9 mouse cellular contexts compared by ENCODE assay signal in genomic region chr5:72646996-72647395, GRCm38 (mm10). TPM values are rescaled to one million over a fixed set of nuclear protein-coding genes. Genes with fewer than 3 reads are reported as not detected.
DNase-seq lines count a peak whose midpoint lies in the region; ATAC-seq and TF ChIP-seq lines count a peak whose summit lies in the region.
"Had no signal": no experiment of that assay in that cellular context is flagged by ENCODE, and none has a peak within 500 bp of the region (broad histone marks: within the 10 kb centered on the region; RNA-seq: fewer than 3 reads in every experiment).

No protein-coding gene starts in this region.

- TF ChIP-seq EP300 in heart, adult 2 months (IDR thresholded peaks at IDR 0.05; ENCODE audit: insufficient read depth, low read depth, low read length) = no peak
- no peak for TF ChIP-seq EP300 in ES-Bruce4 (IDR thresholded peaks at IDR 0.05; ENCODE audit: insufficient read depth, low read depth, low read length)

- intact Hi-C loops in heart, adult 2 months (cut with DNase I) = no loop called here

- no peaks in the 10 kb centered on the region for H3K79me2 ChIP-seq in heart, adult 2 months (replicated peaks; ENCODE audit: control insufficient read depth, insufficient read depth, low read length)
- no peaks in the 10 kb centered on the region for H3K79me2 ChIP-seq in macrophage (ENCODE audit: inconsistent target)

- ATAC-seq in heart, embryonic 13.5 days (ENCODE audit: extremely low read depth, insufficient number of reproducible peaks, low FRiP score, low TSS enrichment) = no peak

- no peak for DNase-seq in heart, adult 2 months
- no peak for DNase-seq in hindbrain, embryonic 10.5 days (ENCODE audit: low spot score)
- no peak for DNase-seq in T-cell, adult 2 months (ENCODE audit: low spot score)
- DNase-seq in layer of hippocampus, postnatal 36 days = no peak
- DNase-seq in cerebellum, postnatal 14 days = no peak

- peaks cover 46% of the 10 kb centered on the region for H3K27me3 ChIP-seq in heart, embryonic 13.5 days (replicated peaks)
- H3K27me3 ChIP-seq in heart, adult 2 months (ENCODE audit: control insufficient read depth, insufficient read depth, low read length) = 0 out of 2 replicates have a peak, but pooled peaks cover 2% of the 10 kb centered on the region
- no peaks in the 10 kb centered on the region for H3K27me3 ChIP-seq in ES-Bruce4 (ENCODE audit: control insufficient read depth, insufficient read depth, low read length, poor library complexity, severe bottlenecking)
- peaks cover 67% of the 10 kb centered on the region for H3K27me3 ChIP-seq in hindbrain, embryonic 10.5 days (ENCODE audit: insufficient read depth, poor library complexity, severe bottlenecking)

- TF ChIP-seq POLR2A in heart, adult 2 months (IDR thresholded peaks at IDR 0.05; ENCODE audit: insufficient read depth, low read depth, low read length) = no peak
- no peak for TF ChIP-seq POLR2A in ES-Bruce4 (IDR thresholded peaks at IDR 0.05; ENCODE audit: insufficient read depth, low read length)

- peak overlapping the region; percentile 48; the same call in 1 of the 2 replicates for H3K9ac ChIP-seq in heart, embryonic 13.5 days
- no peak overlapping the region for H3K9ac ChIP-seq in heart, adult 2 months (ENCODE audit: low read depth, low read length)
- no peak overlapping the region for H3K9ac ChIP-seq in ES-Bruce4 (ENCODE audit: low read depth, poor library complexity, severe bottlenecking)

- whole genome bisulfite sequencing in heart, embryonic 13.5 days = 30% methylated on average over 10 of the region's 10 CpGs
- WGBS in heart, adult 2 months = 32% methylated on average over 10 of the region's 10 CpGs
- 33% methylated on average over 10 of the region's 10 CpGs for WGBS in hindbrain, embryonic 10.5 days
- WGBS in macrophage (ENCODE audit: missing documents) = 31% methylated on average over 10 of the region's 10 CpGs

- TF ChIP-seq CTCF in heart, adult 2 months (IDR thresholded peaks at IDR 0.05) = no peak
- no peak for TF ChIP-seq CTCF in ES-Bruce4 (IDR thresholded peaks at IDR 0.05; ENCODE audit: low read depth, low read length)

- peak overlapping the region; percentile 94 for H3K4me2 ChIP-seq in heart, embryonic 13.5 days

- H3K4me3 ChIP-seq in heart, embryonic 13.5 days = peak overlapping the region; percentile 63
- no peak overlapping the region for H3K4me3 ChIP-seq in heart, adult 2 months
- H3K4me3 ChIP-seq in ES-Bruce4 (ENCODE audit: low read depth, low read length) = peak overlapping the region; percentile 72
- peak overlapping the region; percentile 64 for H3K4me3 ChIP-seq in hindbrain, embryonic 10.5 days
- H3K4me3 ChIP-seq in macrophage (ENCODE audit: inconsistent target) = peak overlapping the region; percentile 22

- H3K36me3 ChIP-seq in heart, embryonic 13.5 days = no peaks in the 10 kb centered on the region
- no peaks in the 10 kb centered on the region for H3K36me3 ChIP-seq in heart, adult 2 months (ENCODE audit: control insufficient read depth, insufficient read depth, low read length)
- H3K36me3 ChIP-seq in ES-Bruce4 (ENCODE audit: control insufficient read depth, insufficient read depth, low read length, poor library complexity, severe bottlenecking) = no peaks in the 10 kb centered on the region
- H3K36me3 ChIP-seq in hindbrain, embryonic 10.5 days = no peaks in the 10 kb centered on the region
- no peaks in the 10 kb centered on the region for H3K36me3 ChIP-seq in macrophage (ENCODE audit: inconsistent target)

- no peak overlapping the region for H3K27ac ChIP-seq in heart, embryonic 13.5 days (replicated peaks)
- no peak overlapping the region for H3K27ac ChIP-seq in heart, adult 2 months
- H3K27ac ChIP-seq in ES-Bruce4 (ENCODE audit: insufficient read depth, low read length) (no peak overlapping the region), macrophage (no peak overlapping the region)
- no peak overlapping the region for H3K27ac ChIP-seq in hindbrain, embryonic 10.5 days

- peaks cover 12% of the 10 kb centered on the region for H3K4me1 ChIP-seq in heart, embryonic 13.5 days
- H3K4me1 ChIP-seq in heart, adult 2 months (ENCODE audit: control insufficient read depth, insufficient read depth, low read length) = no peaks in the 10 kb centered on the region
- H3K4me1 ChIP-seq in ES-Bruce4 (ENCODE audit: control insufficient read depth, insufficient read depth, low read length) = no peaks in the 10 kb centered on the region
- peaks cover 16% of the 10 kb centered on the region for H3K4me1 ChIP-seq in hindbrain, embryonic 10.5 days (replicated peaks)

- no peaks in the 10 kb centered on the region for H3K9me3 ChIP-seq in heart, embryonic 13.5 days
- H3K9me3 ChIP-seq in ES-Bruce4 (replicated peaks; ENCODE audit: control insufficient read depth, insufficient read depth, low read length, poor library complexity, severe bottlenecking) = no peaks in the 10 kb centered on the region
- no peaks in the 10 kb centered on the region for H3K9me3 ChIP-seq in hindbrain, embryonic 10.5 days

RNA-seq across cellular contexts. Expression of gene Nipal1, which starts 0.6 kb away (rescaled TPM):
- polyA plus RNA-seq in heart, embryonic 13.5 days (2015; fragmentation: Nextera tagmentation; extraction: Ambion mirVana) = 0.28 and 0.35 TPM in 2 replicates
- total RNA-seq in heart, adult 2 months (2021) = not detected
- not detected in 2 replicates for polyA plus RNA-seq in heart, adult 2 months (2012; rRNA removed)
- polyA plus RNA-seq in ES-Bruce4 (2011; ENCODE audit: insufficient read depth, insufficient read length, low read depth, missing spikeins) (0.52 and 0.93 TPM in 2 replicates), macrophage (2018) (not detected in 3 replicates)
- polyA plus RNA-seq in hindbrain, embryonic 10.5 days (2016; fragmentation: Nextera tagmentation; extraction: Ambion mirVana) = 0.44 TPM in 1 of 2 replicates, not detected in the other
- 1 to 10 TPM in 4 of 26 experiments, under 1 TPM in 2, not detected in 20; 0.26 to 4.3 (median 1.4) TPM for total RNA-seq in macrophage (2018; cell fraction: chromatin; rRNA removed)
- total RNA-seq in macrophage (2018; cell fraction: cytosol; rRNA removed) = 1 to 10 TPM in 3 of 26 experiments, under 1 TPM in 7, not detected in 16; 0.03 to 2.8 (median 0.12) TPM
- total RNA-seq in macrophage (2018; cell fraction: nucleus; rRNA removed) = 1 to 10 TPM in 4 of 26 experiments, under 1 TPM in 4, not detected in 18; 0.12 to 6.2 (median 1.2) TPM
- total RNA-seq in layer of hippocampus, postnatal 36 days (2021) = not detected
- total RNA-seq: layer of hippocampus, postnatal 10 days had no signal

RNA-seq across cellular contexts. Expression of gene Cnga1, which starts 2.9 kb away (rescaled TPM):
- polyA plus RNA-seq in heart, embryonic 13.5 days (2015; fragmentation: Nextera tagmentation; extraction: Ambion mirVana) = not detected in 2 replicates
- not detected for total RNA-seq in heart, adult 2 months (2021)
- polyA plus RNA-seq in heart, adult 2 months (2012; rRNA removed) = not detected in 2 replicates
- 0.30 TPM in 1 of 2 replicates, not detected in the other for polyA plus RNA-seq in ES-Bruce4 (2011; ENCODE audit: insufficient read depth, insufficient read length, low read depth, missing spikeins)
- not detected in 2 replicates for polyA plus RNA-seq in hindbrain, embryonic 10.5 days (2016; fragmentation: Nextera tagmentation; extraction: Ambion mirVana)
- not detected for total RNA-seq in macrophage (2018; cell fraction: chromatin; rRNA removed)
- total RNA-seq in macrophage (2018; cell fraction: cytosol; rRNA removed) = not detected
- under 1 TPM in 1 of 26 experiments, not detected in 25; 0.55 TPM for total RNA-seq in macrophage (2018; cell fraction: nucleus; rRNA removed)
- polyA plus RNA-seq in macrophage (2018) = not detected in 3 replicates
- not detected for total RNA-seq in layer of hippocampus, postnatal 36 days (2021)
- total RNA-seq: layer of hippocampus, postnatal 10 days had no signal

RNA-seq across cellular contexts. Expression of gene Gm5868, which starts 59.6 kb away (rescaled TPM):
- polyA plus RNA-seq in heart, embryonic 13.5 days (2015; fragmentation: Nextera tagmentation; extraction: Ambion mirVana) = 0.23 TPM in 1 of 2 replicates, not detected in the other
- total RNA-seq in heart, adult 2 months (2021) = not detected
- polyA plus RNA-seq in heart, adult 2 months (2012; rRNA removed) = not detected in 2 replicates
- 0.58 TPM in 1 of 2 replicates, not detected in the other for polyA plus RNA-seq in ES-Bruce4 (2011; ENCODE audit: insufficient read depth, insufficient read length, low read depth, missing spikeins)
- polyA plus RNA-seq in hindbrain, embryonic 10.5 days (2016; fragmentation: Nextera tagmentation; extraction: Ambion mirVana) = 3.2 and 7.0 TPM in 2 replicates
- not detected for total RNA-seq in macrophage (2018; cell fraction: chromatin; rRNA removed)
- total RNA-seq in macrophage (2018; cell fraction: cytosol; rRNA removed) = not detected
- not detected for total RNA-seq in macrophage (2018; cell fraction: nucleus; rRNA removed)
- polyA plus RNA-seq in macrophage (2018) = not detected in 3 replicates
- under 1 TPM in 1 of 2 experiments, not detected in 1; 0.27 TPM for total RNA-seq in layer of hippocampus, postnatal 36 days (2021)
